Mouse (Mus musculus) urinary bladder, postnatal 14 days (tissue): ENCODE measurements at regions not wholly inside any gene's neighbourhood (a gene's known extent, or its start where the extent isn't known, plus 50 kb on each side); places are given as distances from the start of the nearest gene placed in this dataset.

Experiments
- DNase-seq: peaks from one replicate; pipeline ENCODE4 v3.0.0; 2021; ENCODE audit warnings: low spot score

DNA sequence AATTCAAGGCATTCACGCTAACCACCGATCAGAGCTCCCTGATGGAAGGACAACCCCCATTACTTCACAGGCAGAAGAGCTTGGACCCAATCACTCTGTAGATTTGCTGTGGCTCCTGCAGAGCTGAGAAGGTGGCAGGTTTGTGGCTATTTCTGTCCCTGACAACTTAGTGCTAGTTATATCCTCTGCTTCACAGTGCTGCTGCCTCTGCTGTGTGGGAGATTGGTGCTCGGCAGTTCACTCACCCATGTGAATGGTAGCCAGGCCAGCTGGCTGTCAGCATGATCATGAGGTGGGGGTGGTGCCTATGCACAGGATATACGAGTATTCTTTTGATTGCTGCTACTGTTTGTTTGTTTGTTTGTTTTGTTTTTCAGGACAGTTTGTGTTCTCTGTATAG is 113.9 kb downstream of the Gm10131 start:
- DNase-seq = no peak

- DNase-seq = peak; percentile 75
These were observed 118.6 kb downstream of the Gm10131 start for GRCm38 (mm10) chr8:33992946-33993345.

DNA sequence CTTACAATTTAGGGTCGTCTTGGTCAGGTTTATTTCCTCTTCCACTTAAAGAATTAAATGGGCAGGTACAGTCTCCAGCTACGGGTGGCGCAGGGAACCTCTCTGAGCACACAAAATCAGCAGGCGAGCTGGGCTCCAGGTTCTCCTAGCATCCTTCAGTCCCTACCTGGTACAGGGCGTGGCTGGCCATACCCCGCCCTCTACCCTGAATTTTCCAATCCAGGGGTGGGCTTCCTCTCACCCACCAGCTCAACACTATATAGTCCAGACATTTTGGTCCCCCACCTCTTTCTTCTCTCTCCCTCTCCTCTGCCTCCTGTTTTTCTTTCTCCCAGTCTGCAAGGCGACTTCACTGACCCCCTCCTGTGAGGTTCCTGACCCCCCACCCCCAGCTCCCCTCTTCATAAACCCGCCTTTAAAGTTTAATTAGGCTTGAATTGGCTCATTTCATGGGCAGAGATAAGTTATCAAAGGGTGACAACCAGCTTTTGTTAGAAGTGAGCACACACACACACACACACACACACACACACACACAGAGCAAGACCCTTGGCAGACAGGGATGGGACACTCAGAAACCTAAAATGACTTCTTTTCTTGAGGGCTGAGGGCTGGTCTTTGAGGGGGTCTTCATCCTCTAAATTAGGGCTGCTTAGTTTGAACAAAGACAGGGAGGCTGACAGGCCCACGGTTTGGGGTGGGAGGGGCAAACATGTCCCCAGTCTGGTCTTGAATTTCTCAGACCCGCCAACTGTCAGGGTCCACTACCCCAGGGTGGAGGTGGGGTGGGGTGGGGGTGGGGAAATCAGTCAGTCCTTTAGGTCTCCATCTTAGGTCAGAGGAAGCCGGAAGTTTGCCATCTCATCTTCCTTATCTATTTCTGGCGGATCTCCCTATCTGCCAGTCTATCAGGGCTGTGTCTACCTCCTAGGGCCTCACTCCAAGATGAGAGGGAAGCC is 119.3 kb downstream of the Gm10131 start:
- DNase-seq = no peak

GRCm38 (mm10) chr8:33991165-33991916 is 120.2 kb downstream of the Gm10131 start:
- no peak for DNase-seq

GRCm38 (mm10) chr8:33990039-33990438 is 121.5 kb downstream of the Gm10131 start:
- DNase-seq = no peak

DNA sequence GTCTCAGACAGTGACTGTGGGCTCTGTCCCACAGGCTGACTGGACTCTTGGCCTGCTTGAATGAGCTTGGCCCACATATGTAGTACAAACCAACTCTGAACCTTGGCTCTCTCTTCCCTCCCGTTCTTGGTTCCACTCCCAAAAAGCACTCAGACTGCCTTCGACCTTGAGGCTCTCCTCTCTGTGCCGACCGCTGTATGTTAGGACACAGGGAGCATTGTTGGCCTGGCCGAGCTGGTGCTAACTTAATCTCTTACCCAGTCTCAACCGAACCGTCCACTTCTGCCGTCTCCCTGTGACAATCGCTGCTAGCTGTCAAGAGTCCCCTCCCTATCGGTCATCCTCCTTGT is 123.8 kb downstream of the Gm10131 start:
- no peak for DNase-seq

DNA sequence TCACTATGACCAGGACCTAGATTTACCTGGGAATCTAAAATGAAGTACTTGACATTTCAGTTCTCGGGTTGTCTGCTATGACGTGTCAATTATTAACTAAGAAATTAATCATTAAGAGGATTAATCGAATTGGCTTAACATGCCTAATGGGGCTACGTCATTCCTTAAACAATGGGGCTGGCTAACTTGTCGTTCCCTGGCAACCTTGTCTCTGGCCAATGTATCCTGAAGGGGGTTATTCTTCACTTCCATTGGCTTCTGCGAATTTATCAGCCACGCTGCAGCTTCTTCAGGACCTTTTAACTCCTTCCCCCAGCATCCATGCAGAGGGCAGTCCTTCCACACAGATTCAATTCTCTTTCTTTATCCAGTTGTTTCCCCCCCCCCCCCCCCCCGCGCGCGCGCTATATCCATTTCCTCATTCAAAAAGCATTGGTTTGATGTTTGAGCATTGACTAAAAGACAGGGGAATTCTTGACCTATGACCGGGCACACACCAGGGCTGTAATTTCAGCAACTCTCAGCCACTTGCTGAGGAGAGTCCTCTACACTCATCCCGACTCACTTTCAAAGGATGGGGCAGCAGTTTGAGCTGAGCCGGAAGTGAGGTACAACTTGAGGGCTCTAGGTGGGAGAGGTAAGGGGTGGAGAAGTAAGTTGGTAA is 124.3 kb downstream of the Gm10131 start:
- no peak for DNase-seq

GRCm38 (mm10) chr8:33986657-33987056 is 124.9 kb downstream of the Gm10131 start:
- DNase-seq = no peak

DNA sequence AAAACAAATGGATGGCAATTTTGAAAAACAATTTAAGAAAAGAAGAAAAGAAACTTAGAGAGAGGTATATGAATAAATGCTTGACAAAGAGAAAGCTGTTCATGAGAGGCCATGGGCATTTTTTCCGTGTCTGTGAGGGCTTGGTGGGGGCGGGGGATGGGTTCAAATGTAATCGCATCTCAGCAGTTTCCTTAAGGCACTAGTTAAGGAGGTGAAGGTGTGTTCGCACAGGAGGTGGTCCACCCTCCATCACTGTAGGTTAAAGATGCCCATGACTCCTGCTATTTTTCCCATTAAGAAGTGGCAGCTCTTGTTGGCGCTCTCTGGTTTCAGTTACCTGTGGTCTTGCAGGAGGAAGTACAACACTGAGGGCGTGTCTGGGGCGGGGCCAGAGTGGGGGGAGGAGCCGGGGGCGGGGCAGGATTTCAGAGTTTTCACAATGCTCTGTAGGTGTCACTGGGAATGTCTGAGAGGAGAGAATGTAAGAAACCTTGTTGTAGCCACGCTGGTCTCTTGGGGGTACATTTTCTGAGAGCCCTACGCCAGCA is 126.0 kb downstream of the Gm10131 start:
- no peak for DNase-seq

DNA sequence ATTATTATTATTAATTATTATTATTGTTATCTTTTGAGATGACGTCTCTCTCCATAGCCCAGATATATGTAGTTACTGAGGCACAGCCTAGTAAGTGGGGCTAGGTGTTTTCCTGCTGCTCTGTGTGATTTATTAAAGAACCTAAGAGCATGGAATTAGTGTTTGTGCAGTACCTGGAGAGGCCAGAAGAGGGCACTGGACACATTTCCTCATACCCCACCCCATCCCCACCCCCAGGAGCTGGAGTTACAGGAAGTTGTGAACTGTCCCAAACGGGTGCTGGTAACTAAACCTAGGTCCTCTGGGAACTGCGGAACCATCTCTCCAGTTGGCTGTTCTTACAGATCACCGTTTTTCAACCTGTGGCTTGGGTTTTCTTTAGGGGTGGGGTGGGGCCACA is 129.9 kb downstream of the Gm10131 start:
- DNase-seq = no peak

GRCm38 (mm10) chr8:33980999-33981398 is 130.5 kb downstream of the Gm10131 start:
- no peak for DNase-seq
